ENCODE assay signal across 16 mouse cellular contexts in the genomic region with DNA sequence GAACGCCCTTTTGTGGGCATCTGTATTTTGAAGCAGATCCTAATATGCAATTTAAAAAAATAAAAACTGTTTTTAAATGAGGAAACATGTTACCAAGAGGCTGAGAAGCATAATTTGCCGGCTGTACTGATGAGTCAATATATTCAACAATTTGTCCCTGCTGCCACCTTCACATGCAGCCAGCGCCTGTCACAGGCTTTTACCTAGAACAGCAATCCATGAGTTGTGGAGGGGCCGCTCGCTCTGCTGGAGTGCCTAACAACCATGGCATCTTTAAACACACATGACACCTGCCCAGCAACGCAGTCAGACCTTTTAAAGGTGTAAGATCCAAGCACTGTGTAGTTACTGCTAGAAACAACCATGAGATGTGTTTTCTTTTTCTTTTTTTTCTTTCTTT.
A peak's percentile ranks its signal among the peaks of the same experiment; 100 is the strongest.
DNase-seq lines count a peak whose midpoint lies in the region; ATAC-seq and TF ChIP-seq lines count a peak whose summit lies in the region.
"Had no signal": no experiment of that assay in that cellular context is flagged by ENCODE, and none has a peak within 500 bp of the region (broad histone marks: within the 10 kb centered on the region; RNA-seq: fewer than 3 reads in every experiment).

No protein-coding gene starts in this region.

- 63% methylated on average over 6 of the region's 6 CpGs for WGBS in forebrain, embryonic 15.5 days
- 82% methylated on average over 6 of the region's 6 CpGs for WGBS in forebrain, embryonic 12.5 days
- WGBS in lung, embryonic 15.5 days, result 52% methylated on average over 6 of the region's 6 CpGs
- 60% methylated on average over 6 of the region's 6 CpGs for WGBS in lung, postnatal 0 days
- WGBS in intestine, postnatal 0 days, result 53% methylated on average over 6 of the region's 6 CpGs

- no peaks in the 10 kb centered on the region for H3K36me3 ChIP-seq in forebrain, embryonic 15.5 days
- no peaks in the 10 kb centered on the region for H3K36me3 ChIP-seq in forebrain, embryonic 12.5 days (replicated peaks)
- H3K36me3 ChIP-seq in lung, embryonic 15.5 days, result no peaks in the 10 kb centered on the region
- H3K36me3 ChIP-seq in lung, postnatal 0 days (ENCODE audit: insufficient read depth, low read length), result no peaks in the 10 kb centered on the region
- no peaks in the 10 kb centered on the region for H3K36me3 ChIP-seq in intestine, postnatal 0 days (ENCODE audit: control insufficient read depth, insufficient read depth)
- H3K36me3 ChIP-seq: heart, embryonic 13.5 days; hindbrain, embryonic 12.5 days; limb, embryonic 13.5 days had no signal

- H3K9ac ChIP-seq in forebrain, embryonic 15.5 days (replicated peaks), result no peak overlapping the region
- no peak overlapping the region for H3K9ac ChIP-seq in forebrain, embryonic 12.5 days
- no peak overlapping the region for H3K9ac ChIP-seq in lung, embryonic 15.5 days
- H3K9ac ChIP-seq in lung, postnatal 0 days (replicated peaks; ENCODE audit: low read depth), result no peak overlapping the region
- H3K9ac ChIP-seq in intestine, postnatal 0 days (ENCODE audit: low read depth, low read length), result no peak overlapping the region
- H3K9ac ChIP-seq: heart, embryonic 13.5 days; hindbrain, embryonic 12.5 days; limb, embryonic 13.5 days; liver, postnatal 0 days had no signal

- TF ChIP-seq CTCF in lung, postnatal 0 days (IDR thresholded peaks at IDR 0.05), result no peak
- no peak for TF ChIP-seq CTCF in intestine, postnatal 0 days (IDR thresholded peaks at IDR 0.05; ENCODE audit: low read depth)

- H3K4me2 ChIP-seq in forebrain, embryonic 15.5 days (replicated peaks), result no peak overlapping the region
- H3K4me2 ChIP-seq in forebrain, embryonic 12.5 days, result no peak overlapping the region
- peak overlapping the region; percentile 40; the same call in 1 of the 2 replicates for H3K4me2 ChIP-seq in lung, embryonic 15.5 days
- no peak overlapping the region for H3K4me2 ChIP-seq in lung, postnatal 0 days (replicated peaks; ENCODE audit: low read depth, low read length)
- no peak overlapping the region for H3K4me2 ChIP-seq in intestine, postnatal 0 days (replicated peaks; ENCODE audit: low read depth)
- H3K4me2 ChIP-seq: hindbrain, embryonic 12.5 days had no signal

- H3K27ac ChIP-seq in forebrain, embryonic 15.5 days (replicated peaks), result no peak overlapping the region
- H3K27ac ChIP-seq in forebrain, embryonic 12.5 days, result no peak overlapping the region
- no peak overlapping the region for H3K27ac ChIP-seq in lung, embryonic 15.5 days
- H3K27ac ChIP-seq in lung, postnatal 0 days (ENCODE audit: low read length), result no peak overlapping the region
- no peak overlapping the region for H3K27ac ChIP-seq in intestine, postnatal 0 days (ENCODE audit: low read depth, low read length)
- H3K27ac ChIP-seq: heart, embryonic 13.5 days; hindbrain, embryonic 12.5 days; limb, embryonic 13.5 days had no signal

- no peak overlapping the region for H3K4me3 ChIP-seq in forebrain, embryonic 15.5 days
- H3K4me3 ChIP-seq in forebrain, embryonic 12.5 days (replicated peaks), result no peak overlapping the region
- no peak overlapping the region for H3K4me3 ChIP-seq in lung, embryonic 15.5 days
- no peak overlapping the region for H3K4me3 ChIP-seq in lung, postnatal 0 days (ENCODE audit: low read depth, low read length)
- no peak overlapping the region for H3K4me3 ChIP-seq in intestine, postnatal 0 days (ENCODE audit: low read depth, low read length)
- H3K4me3 ChIP-seq: heart, embryonic 13.5 days; hindbrain, embryonic 12.5 days; limb, embryonic 13.5 days had no signal

- ATAC-seq in forebrain, embryonic 15.5 days (replicated peaks), result peak; percentile 55; the same call in 1 of the 2 replicates
- ATAC-seq in forebrain, embryonic 12.5 days (ENCODE audit: low FRiP score), result no peak
- ATAC-seq in lung, embryonic 15.5 days (ENCODE audit: borderline replicate concordance, extremely low read depth, low FRiP score, low TSS enrichment), result no peak
- no peak for ATAC-seq in lung, postnatal 0 days
- no peak for ATAC-seq in intestine, postnatal 0 days
- ATAC-seq: liver, postnatal 0 days had no signal

- H3K27me3 ChIP-seq in forebrain, embryonic 15.5 days, result no peaks in the 10 kb centered on the region
- H3K27me3 ChIP-seq in forebrain, embryonic 12.5 days, result no peaks in the 10 kb centered on the region
- H3K27me3 ChIP-seq in lung, embryonic 15.5 days, result no peaks in the 10 kb centered on the region
- H3K27me3 ChIP-seq in lung, postnatal 0 days (replicated peaks; ENCODE audit: insufficient read depth, low read length), result no peaks in the 10 kb centered on the region
- H3K27me3 ChIP-seq in intestine, postnatal 0 days (replicated peaks; ENCODE audit: control insufficient read depth, insufficient read depth, low read length), result no peaks in the 10 kb centered on the region
- H3K27me3 ChIP-seq: heart, embryonic 13.5 days; hindbrain, embryonic 12.5 days; limb, embryonic 13.5 days had no signal

- no peak for TF ChIP-seq EP300 in lung, postnatal 0 days (IDR thresholded peaks at IDR 0.05)

- no peak for DNase-seq in lung, postnatal 0 days (ENCODE audit: low spot score)
- DNase-seq in layer of hippocampus, postnatal 10 days (ENCODE audit: low spot score in 2 of 2), result peak; percentile 28 to 46
- peak; percentile 31 for DNase-seq in right cerebral cortex, postnatal 14 days
- no peak for DNase-seq in adrenal gland, postnatal 25 days
- DNase-seq: adrenal gland, postnatal 36 days; cerebellum, adult 11-12 months; gastrocnemius, postnatal 36 days; kidney, adult 18-20 months; liver, postnatal 0 days had no signal

- no peaks in the 10 kb centered on the region for H3K9me3 ChIP-seq in forebrain, embryonic 15.5 days
- H3K9me3 ChIP-seq in forebrain, embryonic 12.5 days, result no peaks in the 10 kb centered on the region
- no peaks in the 10 kb centered on the region for H3K9me3 ChIP-seq in lung, embryonic 15.5 days
- H3K9me3 ChIP-seq in lung, postnatal 0 days (ENCODE audit: low read length), result no peaks in the 10 kb centered on the region
- no peaks in the 10 kb centered on the region for H3K9me3 ChIP-seq in intestine, postnatal 0 days (ENCODE audit: control insufficient read depth)
- H3K9me3 ChIP-seq: heart, embryonic 13.5 days; hindbrain, embryonic 12.5 days; limb, embryonic 13.5 days had no signal

- H3K4me1 ChIP-seq in forebrain, embryonic 15.5 days, result 0 out of 2 replicates have a peak, but pooled peaks cover 9% of the 10 kb centered on the region
- peaks cover 4% of the 10 kb centered on the region for H3K4me1 ChIP-seq in forebrain, embryonic 12.5 days
- H3K4me1 ChIP-seq in lung, embryonic 15.5 days, result no peaks in the 10 kb centered on the region
- no peaks in the 10 kb centered on the region for H3K4me1 ChIP-seq in lung, postnatal 0 days (ENCODE audit: insufficient read depth, low read depth, low read length)
- H3K4me1 ChIP-seq in intestine, postnatal 0 days (replicated peaks; ENCODE audit: control insufficient read depth, insufficient read depth, low read length), result no peaks in the 10 kb centered on the region
- H3K4me1 ChIP-seq: heart, embryonic 13.5 days; hindbrain, embryonic 12.5 days had no signal

Comparison
In these comparisons a context has a peak if more than half of its experiments do, and no peak if none do; other contexts are left out.
1. DNase-seq: peak in layer of hippocampus, postnatal 10 days (2 of 2) and right cerebral cortex, postnatal 14 days (single experiment); none in lung, postnatal 0 days (single experiment) and adrenal gland, postnatal 25 days (single experiment).